Mouse (Mus musculus) cortical plate, adult 2 months (tissue): ENCODE results near the gene Gstp1.

Source experiments
- CTCF ChIP-seq: fragments of 200-500 bp; IDR thresholded peaks from 2 replicates; pipeline ENCODE4 v1.5.1; 2011; ENCODE audit warnings: mild to moderate bottlenecking, control low read depth, low read length; ENCODE audit not compliant: insufficient read depth; ENCODE audit errors: extremely low read depth
- POLR2A ChIP-seq: fragments of 200-500 bp; IDR thresholded peaks from 2 replicates; pipeline ENCODE4 v1.6.1; 2011; ENCODE audit warnings: mild to moderate bottlenecking, low read length, control low read depth; ENCODE audit not compliant: insufficient read depth; ENCODE audit errors: extremely low read depth

- TF ChIP-seq POLR2A: no peak
- TF ChIP-seq CTCF: no peak
Measured at GRCm38 (mm10) chr19:3991562-3991961, 46.2 kb downstream of the Gstp1 start.
